14 mouse cellular contexts compared by ENCODE assay signal in the genomic region with DNA sequence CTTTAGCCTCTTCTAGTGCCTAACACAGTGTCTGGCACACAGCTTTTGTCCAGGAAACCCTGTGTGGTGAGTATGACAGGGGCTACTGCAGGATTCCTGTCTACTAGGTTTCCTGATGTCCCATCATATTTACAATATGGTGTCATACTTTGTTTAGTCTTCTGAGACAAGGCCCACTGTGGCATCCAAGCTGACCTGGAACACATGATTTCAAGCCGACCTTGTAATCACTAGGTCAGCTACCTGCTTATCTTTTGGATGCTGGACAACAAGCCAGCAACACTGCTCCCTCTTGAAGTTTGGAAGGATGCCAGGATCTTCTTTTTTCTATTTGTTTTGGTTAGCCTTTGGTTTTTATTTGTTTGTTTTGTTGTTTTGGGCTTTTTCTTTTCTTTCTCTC. TPM values are rescaled to one million over a fixed set of nuclear protein-coding genes. Genes with fewer than 3 reads are reported as not detected.
DNase-seq lines count a peak whose midpoint lies in the region; TF ChIP-seq lines count a peak whose summit lies in the region.
"Had no signal": no experiment of that assay in that cellular context is flagged by ENCODE, and none has a peak within 500 bp of the region (broad histone marks: within the 10 kb centered on the region; RNA-seq: fewer than 3 reads in every experiment).

No protein-coding gene starts in this region.

- TF ChIP-seq POLR2A in bone marrow, adult 2 months (IDR thresholded peaks at IDR 0.05; ENCODE audit: borderline replicate concordance, control insufficient read depth, low read depth, low read length), result no peak

- TF ChIP-seq CTCF in bone marrow, adult 2 months (IDR thresholded peaks at IDR 0.05; ENCODE audit: control insufficient read depth, insufficient read depth, low read length), result no peak

- peaks cover 13% of the 10 kb centered on the region for H3K4me1 ChIP-seq in bone marrow, adult 2 months (ENCODE audit: control insufficient read depth, insufficient read depth, low read length)

- H3K4me3 ChIP-seq in bone marrow, adult 2 months (replicated peaks; ENCODE audit: control insufficient read depth, low read depth, low read length), result no peak overlapping the region
- H3K4me3 ChIP-seq: hindbrain, embryonic 15.5 days; myocyte had no signal

- peak; percentile 20 for DNase-seq in kidney, adult 11 months
- DNase-seq in kidney, postnatal 36 days, result no peak
- DNase-seq in 3T3-L1 (ENCODE audit: low read depth, low spot score), result peak; percentile 19
- DNase-seq in liver, result peak; percentile 14
- no peak for DNase-seq in testis, postnatal 10 days (ENCODE audit: low spot score)
- no peak for DNase-seq in cerebellum, postnatal 25 days
- DNase-seq in gastrocnemius, postnatal 10 days, result no peak
- DNase-seq: gastrocnemius, postnatal 14 days; retina, postnatal 1 day had no signal

- H3K27ac ChIP-seq in bone marrow, adult 2 months (ENCODE audit: control insufficient read depth, insufficient read depth, low read depth, low read length, poor library complexity), result peak overlapping the region; percentile 27; the same call in 1 of the 2 replicates
- H3K27ac ChIP-seq: hindbrain, embryonic 15.5 days; macrophage had no signal

- WGBS in bone marrow, adult 2 months, result 30% methylated on average over 1 of the region's 1 CpGs

RNA-seq across cellular contexts. Expression of a gene that starts 3.6 kb away (rescaled TPM):
- 33.9 and 44.8 TPM in 2 replicates for polyA plus RNA-seq in bone marrow, adult 2 months (2011; ENCODE audit: insufficient read depth, insufficient read length, low replicate concordance, missing spikeins)
- total RNA-seq in gastrocnemius, postnatal 10 days (2021), result 10 to 100 TPM; 39.9 to 44.5 TPM

RNA-seq across cellular contexts. Expression of a gene that starts 43.7 kb away (rescaled TPM):
- polyA plus RNA-seq in bone marrow, adult 2 months (2011; ENCODE audit: insufficient read depth, insufficient read length, low replicate concordance, missing spikeins), result not detected in 2 replicates
- not detected for total RNA-seq in gastrocnemius, postnatal 10 days (2021)
- total RNA-seq: gastrocnemius, postnatal 14 days; left cerebral cortex, postnatal 10 days had no signal
- polyA plus RNA-seq: macrophage, myocyte had no signal

Comparison
In these comparisons a context has a peak if more than half of its experiments do, and no peak if none do; other contexts are left out.
1. DNase-seq: peak in kidney, adult 11 months (single experiment), 3T3-L1 (single experiment) and liver (single experiment); none in kidney, postnatal 36 days (0 of 2), testis, postnatal 10 days (single experiment), cerebellum, postnatal 25 days (0 of 2) and gastrocnemius, postnatal 10 days (single experiment).